Mouse (Mus musculus) CH12.LX (cell line): ENCODE measurements at regions not wholly inside any gene's neighbourhood (a gene's known extent, or its start where the extent isn't known, plus 50 kb on each side); places are given as distances from the start of the nearest gene placed in this dataset.

ENCODE experiments used
- DNase-seq: peaks from one replicate; pipeline ENCODE4 v3.0.0-alpha.2; 2013; ENCODE audit errors: extremely low read depth
- H3K27ac ChIP-seq: 2 replicates; pipeline ENCODE4 v1.5.1; 2012; ENCODE audit warnings: low read depth, mild to moderate bottlenecking, control low read depth, moderate library complexity; ENCODE audit not compliant: insufficient read depth
- H3K27me3 ChIP-seq: replicated peaks from 2 replicates; pipeline ENCODE3; 2012; ENCODE audit warnings: inconsistent platforms
- H3K36me3 ChIP-seq, 2 experiments: replicated peaks in 1 of 2; 2 replicates each; pipeline versions ENCODE3 to v1.6.1; 2012; ENCODE audit warnings: inconsistent platforms in 1 of 2, low read length in 1 of 2, mild to moderate bottlenecking in 1 of 2, mixed read lengths in 1 of 2, moderate library complexity in 1 of 2; ENCODE audit not compliant: control insufficient read depth in 1 of 2, insufficient read depth in 1 of 2
- H3K4me1 ChIP-seq, 2 experiments: 2 replicates each; pipeline ENCODE4 v1.6.1; 2012; ENCODE audit warnings: inconsistent platforms in 1 of 2, moderate library complexity in 1 of 2; ENCODE audit not compliant: insufficient read depth in 2 of 2, control insufficient read depth in 1 of 2
- H3K4me2 ChIP-seq: 2 replicates; pipeline ENCODE4 v1.6.1; 2012; ENCODE audit warnings: low read depth, mild to moderate bottlenecking, control low read depth; ENCODE audit not compliant: poor library complexity, insufficient read depth, severe bottlenecking
- H3K4me3 ChIP-seq, 3 experiments: fragments of 150-350 bp in 1 of 3; sonication (generic) in 1 of 3; replicated peaks in 1 of 3; 2 replicates each; pipeline versions ENCODE3 to v1.5.1; 2011 to 2012; ENCODE audit warnings: low read depth in 2 of 3, low read length in 2 of 3, mild to moderate bottlenecking in 2 of 3, moderate library complexity in 2 of 3, control low read depth in 1 of 3, improper control_type of control experiment in 1 of 3, inconsistent platforms in 1 of 3, mixed read lengths in 1 of 3; ENCODE audit not compliant: poor library complexity in 1 of 3
- H3K79me2 ChIP-seq: replicated peaks from 2 replicates; pipeline ENCODE4 v1.6.1; 2012; ENCODE audit warnings: mild to moderate bottlenecking, moderate library complexity; ENCODE audit not compliant: control insufficient read depth, poor library complexity, insufficient read depth, severe bottlenecking; ENCODE audit errors: extremely low read depth
- H3K9ac ChIP-seq: 2 replicates; pipeline ENCODE4 v1.6.1; 2012; ENCODE audit warnings: low read depth, mild to moderate bottlenecking, control low read depth, moderate library complexity; ENCODE audit not compliant: insufficient read depth
- H3K9me3 ChIP-seq: replicated peaks from 2 replicates; pipeline ENCODE3; 2012; ENCODE audit warnings: low read length, inconsistent platforms, mixed read lengths
- BHLHE40 ChIP-seq: IDR thresholded peaks from 2 replicates; pipeline ENCODE4 v1.6.1; 2011; ENCODE audit warnings: mild to moderate bottlenecking, low read depth, low read length, improper control_type of control experiment
- CHD1 ChIP-seq: IDR thresholded peaks from 2 replicates; pipeline ENCODE4 v1.6.1; 2012; ENCODE audit warnings: low read depth, low read length, improper control_type of control experiment, inconsistent platforms
- CHD2 ChIP-seq: IDR thresholded peaks from 2 replicates; pipeline ENCODE4 v1.6.1; 2011; ENCODE audit warnings: low read length, improper control_type of control experiment
- CTCF ChIP-seq, 2 experiments: IDR thresholded peaks in 1 of 2; conservative IDR thresholded peaks in 1 of 2; 2 replicates each; pipeline ENCODE4 v1.5.1; 2011 to 2012; ENCODE audit warnings: low read depth in 2 of 2, low read length in 2 of 2, improper control_type of control experiment in 1 of 2, inconsistent platforms in 1 of 2, mild to moderate bottlenecking in 1 of 2, moderate library complexity in 1 of 2
- E2F4 ChIP-seq: IDR thresholded peaks from 2 replicates; pipeline ENCODE4 v1.6.1; 2011; ENCODE audit warnings: low read depth, low read length, improper control_type of control experiment; ENCODE audit not compliant: insufficient replicate concordance
- ELF1 ChIP-seq: IDR thresholded peaks from 2 replicates; pipeline ENCODE4 v1.6.1; 2014; ENCODE audit warnings: low read depth, mild to moderate bottlenecking, inconsistent platforms, low read length, improper control_type of control experiment
- EP300 ChIP-seq: IDR thresholded peaks from 2 replicates; pipeline ENCODE4 v1.6.1; 2011; ENCODE audit warnings: low read length, improper control_type of control experiment
- ETS1 ChIP-seq: conservative IDR thresholded peaks from 2 replicates; pipeline ENCODE4 v1.6.1; 2012; ENCODE audit warnings: low read depth, mild to moderate bottlenecking, inconsistent platforms, low read length, improper control_type of control experiment, moderate library complexity
- GABPA ChIP-seq: IDR thresholded peaks from 2 replicates; pipeline ENCODE4 v1.6.1; 2012; ENCODE audit warnings: low read depth, low read length, improper control_type of control experiment, inconsistent platforms; ENCODE audit not compliant: insufficient replicate concordance
- HCFC1 ChIP-seq: IDR thresholded peaks from 2 replicates; pipeline ENCODE4 v1.6.1; 2012; ENCODE audit warnings: low read depth, mild to moderate bottlenecking, inconsistent platforms, low read length, improper control_type of control experiment
- IRF4 ChIP-seq: IDR thresholded peaks from 2 replicates; pipeline ENCODE4 v1.6.1; 2014; ENCODE audit warnings: low read depth, mild to moderate bottlenecking, inconsistent platforms, low read length, improper control_type of control experiment
- JUN ChIP-seq: IDR thresholded peaks from 2 replicates; pipeline ENCODE4 v1.6.1; 2011; ENCODE audit warnings: low read depth, mild to moderate bottlenecking, low read length, improper control_type of control experiment, moderate library complexity; ENCODE audit not compliant: insufficient read depth
- JUND ChIP-seq: conservative IDR thresholded peaks from 2 replicates; pipeline ENCODE4 v1.6.1; 2011; ENCODE audit warnings: low read depth, low read length, improper control_type of control experiment
- KAT2A ChIP-seq: IDR thresholded peaks from 2 replicates; pipeline ENCODE4 v1.6.1; 2012; ENCODE audit warnings: low read length, improper control_type of control experiment, inconsistent platforms; ENCODE audit not compliant: insufficient replicate concordance
- MAFK ChIP-seq: IDR thresholded peaks from 2 replicates; pipeline ENCODE4 v1.6.1; 2011; ENCODE audit warnings: low read length, improper control_type of control experiment; ENCODE audit not compliant: insufficient replicate concordance
- MAX ChIP-seq: IDR thresholded peaks from 2 replicates; pipeline ENCODE4 v1.6.1; 2011; ENCODE audit warnings: low read length, improper control_type of control experiment
- MAZ ChIP-seq: IDR thresholded peaks from 2 replicates; pipeline ENCODE4 v1.6.1; 2012; ENCODE audit warnings: low read depth, mild to moderate bottlenecking, inconsistent platforms, low read length, improper control_type of control experiment, moderate library complexity
- MEF2A ChIP-seq: IDR thresholded peaks from 2 replicates; pipeline ENCODE4 v1.6.1; 2014; ENCODE audit warnings: low read depth, mild to moderate bottlenecking, inconsistent platforms, low read length, improper control_type of control experiment, borderline replicate concordance
- MXI1 ChIP-seq: IDR thresholded peaks from 2 replicates; pipeline ENCODE4 v1.6.1; 2011; ENCODE audit warnings: mild to moderate bottlenecking, low read depth, low read length, improper control_type of control experiment
- MYC ChIP-seq: IDR thresholded peaks from 2 replicates; pipeline ENCODE4 v1.6.1; 2011; ENCODE audit warnings: low read depth, mild to moderate bottlenecking, improper control_type of control experiment, low read length
- NELFE ChIP-seq: IDR thresholded peaks from 2 replicates; pipeline ENCODE4 v1.6.1; 2011; ENCODE audit warnings: low read depth, low read length, improper control_type of control experiment
- NRF1 ChIP-seq: IDR thresholded peaks from 2 replicates; pipeline ENCODE4 v1.6.1; 2014; ENCODE audit warnings: low read depth, mild to moderate bottlenecking, inconsistent platforms, low read length, improper control_type of control experiment, moderate library complexity
- PAX5 ChIP-seq: IDR thresholded peaks from 2 replicates; pipeline ENCODE4 v1.6.1; 2012; ENCODE audit warnings: low read length, inconsistent platforms, mixed read lengths
- POLR2A ChIP-seq: IDR thresholded peaks from 2 replicates; pipeline ENCODE4 v1.6.1; 2011; ENCODE audit warnings: low read depth, mild to moderate bottlenecking, improper control_type of control experiment, low read length
- POLR2AphosphoS2 ChIP-seq: IDR thresholded peaks from 2 replicates; pipeline ENCODE4 v1.6.1; 2011; ENCODE audit warnings: low read depth, low read length, improper control_type of control experiment
- RAD21 ChIP-seq: IDR thresholded peaks from 2 replicates; pipeline ENCODE4 v1.6.1; 2011; ENCODE audit warnings: low read depth, mild to moderate bottlenecking, low read length, improper control_type of control experiment, moderate library complexity
- RCOR1 ChIP-seq: conservative IDR thresholded peaks from 2 replicates; pipeline ENCODE4 v1.6.1; 2012; ENCODE audit warnings: low read depth, mild to moderate bottlenecking, inconsistent platforms, low read length, improper control_type of control experiment
- SIN3A ChIP-seq: IDR thresholded peaks from 2 replicates; pipeline ENCODE4 v1.6.1; 2012; ENCODE audit warnings: low read length, improper control_type of control experiment, inconsistent platforms
- TBP ChIP-seq: conservative IDR thresholded peaks from 2 replicates; pipeline ENCODE4 v1.6.1; 2011; ENCODE audit warnings: low read depth, low read length, improper control_type of control experiment
- TCF12 ChIP-seq: IDR thresholded peaks from 2 replicates; pipeline ENCODE4 v1.6.1; 2014; ENCODE audit warnings: low read depth, mild to moderate bottlenecking, inconsistent platforms, low read length, improper control_type of control experiment
- UBTF ChIP-seq: IDR thresholded peaks from 2 replicates; pipeline ENCODE4 v1.6.1; 2012; ENCODE audit warnings: low read depth, mild to moderate bottlenecking, inconsistent platforms, low read length, improper control_type of control experiment, moderate library complexity
- ZC3H11A ChIP-seq: IDR thresholded peaks from 2 replicates; pipeline ENCODE4 v1.6.1; 2012; ENCODE audit warnings: low read depth, mild to moderate bottlenecking, inconsistent platforms, low read length, improper control_type of control experiment
- ZKSCAN1 ChIP-seq: IDR thresholded peaks from 2 replicates; pipeline ENCODE4 v1.6.1; 2012; ENCODE audit warnings: low read depth, inconsistent platforms, low read length, improper control_type of control experiment, borderline replicate concordance
- ZMIZ1 ChIP-seq: IDR thresholded peaks from 2 replicates; pipeline ENCODE4 v1.6.1; 2012; ENCODE audit warnings: low read depth, mild to moderate bottlenecking, inconsistent platforms, low read length, improper control_type of control experiment
- ZNF384 ChIP-seq: IDR thresholded peaks from 2 replicates; pipeline ENCODE4 v1.6.1; 2012; ENCODE audit warnings: low read depth, low read length, improper control_type of control experiment, inconsistent platforms
- dilution Hi-C: fragments of 300-500 bp; cut with MboI; formaldehyde crosslinking; loops from 2 replicates; pipeline ENCODE4 v1.14.3; 2020; ENCODE audit warnings: low sequenced_read_pairs; ENCODE audit not compliant: extremely low pct_unique_long_range_greater_than_20kb, extremely low pct_ligation_motif_present
- in situ Hi-C: fragments of 300-500 bp; cut with MboI; formaldehyde crosslinking; loops from 3 replicates; pipeline ENCODE4 v1.14.3; 2019; ENCODE audit warnings: low sequenced_read_pairs, low pct_ligation_motif_present, low pct_unique_long_range_greater_than_20kb, mixed read lengths

- Histone ChIP-seq H3K27me3 (no peaks in the 10 kb centered on the region), H3K4me1 (peaks cover 4 to 22% of the 10 kb centered on the region in 2 experiments; a peak in 3 of 4 replicates)
- TF ChIP-seq POLR2A (no peak), ZC3H11A (no peak), GABPA (no peak), EP300 (peak; percentile 97), RAD21 (no peak), POLR2AphosphoS2 (no peak), ZNF384 (no peak), CTCF (conservative IDR thresholded peaks at IDR 0.05 in 1 of 2, IDR thresholded peaks at IDR 0.05 in 1 of 2; ENCODE audit: low read depth in 2 of 2, low read length in 2 of 2) (no peak), TBP (0 out of 2 replicates have a peak, but pooled peaks have one; percentile 33), ZKSCAN1 (no peak), E2F4 (no peak), TCF12 (peak; percentile 12; the same call in 1 of the 2 replicates), IRF4 (peak; percentile 97), SIN3A (peak; percentile 44; the same call in 1 of the 2 replicates), ETS1 (peak; percentile 56; the same call in 1 of the 2 replicates), NRF1 (no peak), MAX (peak; percentile 47; the same call in 1 of the 2 replicates), ZMIZ1 (no peak), MAFK (peak; percentile 12; the same call in 1 of the 2 replicates), ELF1 (peak; percentile 29; the same call in 1 of the 2 replicates), PAX5 (no peak), MXI1 (no peak), MYC (0 out of 2 replicates have a peak, but pooled peaks have one; percentile 46), UBTF (no peak), JUN (peak; percentile 49; the same call in 1 of the 2 replicates), KAT2A (0 out of 2 replicates have a peak, but pooled peaks have one; percentile 14), MAZ (peak; percentile 76; the same call in 1 of the 2 replicates), CHD2 (no peak), NELFE (no peak), RCOR1 (peak; percentile 84; the same call in 1 of the 2 replicates), BHLHE40 (peak; percentile 26; the same call in 1 of the 2 replicates), MEF2A (peak; percentile 52; the same call in 1 of the 2 replicates), CHD1 (no peak), HCFC1 (peak; percentile 25; the same call in 1 of the 2 replicates), JUND (0 out of 2 replicates have a peak, but pooled peaks have one; percentile 14)
- TF ChIP-seq, all 38 proteins: peak for 18
- Histone ChIP-seq H3K4me2 (peak overlapping the region; percentile 48), H3K36me3 (no peaks in the 10 kb centered on the region), H3K27ac (peak overlapping the region; percentile 80), H3K4me3 (no peak overlapping the region), H3K9me3 (no peaks in the 10 kb centered on the region), H3K9ac (peak overlapping the region; percentile 23; the same call in 1 of the 2 replicates), H3K79me2 (no peaks in the 10 kb centered on the region)
- DNase-seq, result peak; percentile 80
- dilution Hi-C loops (no loop called here), in situ Hi-C loops (no loop called here)
Measured at GRCm38 (mm10) chr12:39560734-39561446, 476.9 kb downstream of the Arl4a start.
